In the genomic region with DNA sequence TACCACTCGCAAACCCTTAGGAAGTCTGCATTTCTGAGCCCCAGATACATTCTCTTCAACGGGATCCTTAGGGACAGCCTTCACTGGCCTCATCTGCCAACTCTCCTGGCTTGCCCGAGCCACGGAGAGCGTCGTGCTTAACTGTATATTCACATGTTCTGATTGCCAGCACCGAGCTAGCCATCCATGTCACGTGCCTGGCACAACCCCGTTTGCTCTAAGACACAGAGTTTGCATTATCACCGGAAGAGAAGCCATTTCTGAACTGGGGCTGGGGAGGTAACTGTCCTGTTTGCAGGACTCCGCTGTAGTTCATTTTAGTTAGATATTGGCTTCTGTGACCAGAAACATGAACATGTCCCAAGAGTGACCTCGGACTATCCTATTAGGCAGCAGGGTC, we compare ENCODE assay signal across 18 mouse cellular contexts. TPM values are rescaled to one million over a fixed set of nuclear protein-coding genes. Genes with fewer than 3 reads are reported as not detected.
DNase-seq lines count a peak whose midpoint lies in the region; ATAC-seq and TF ChIP-seq lines count a peak whose summit lies in the region.
"Had no signal": no experiment of that assay in that cellular context is flagged by ENCODE, and none has a peak within 500 bp of the region (broad histone marks: within the 10 kb centered on the region; RNA-seq: fewer than 3 reads in every experiment).

No protein-coding gene starts in this region.

- H3K36me3 ChIP-seq in forebrain, embryonic 10.5 days (replicated peaks) = peaks cover 8% of the 10 kb centered on the region
- H3K36me3 ChIP-seq in forebrain, embryonic 16.5 days (ENCODE audit: control insufficient read depth, insufficient read depth) = no peaks in the 10 kb centered on the region
- no peaks in the 10 kb centered on the region for H3K36me3 ChIP-seq in heart, postnatal 0 days (replicated peaks; ENCODE audit: control insufficient read depth, insufficient read depth, low read length)
- no peaks in the 10 kb centered on the region for H3K36me3 ChIP-seq in heart, adult 2 months (ENCODE audit: control insufficient read depth, insufficient read depth, low read length)
- H3K36me3 ChIP-seq in liver, embryonic 14.5 days (replicated peaks; ENCODE audit: control insufficient read depth, insufficient read depth, low read depth) = no peaks in the 10 kb centered on the region

- no peak for TF ChIP-seq EP300 in heart, postnatal 0 days (IDR thresholded peaks at IDR 0.05; ENCODE audit: low read depth)
- no peak for TF ChIP-seq EP300 in heart, adult 2 months (IDR thresholded peaks at IDR 0.05; ENCODE audit: insufficient read depth, low read depth, low read length)
- no peak for TF ChIP-seq EP300 in liver, embryonic 14.5 days (IDR thresholded peaks at IDR 0.05; ENCODE audit: low read depth)

- WGBS in forebrain, embryonic 10.5 days = 93% methylated on average over 12 of the region's 12 CpGs
- WGBS in forebrain, embryonic 16.5 days = 93% methylated on average over 12 of the region's 12 CpGs
- 75% methylated on average over 12 of the region's 12 CpGs for WGBS in heart, postnatal 0 days
- WGBS in heart, adult 2 months = 70% methylated on average over 12 of the region's 12 CpGs
- 61% methylated on average over 12 of the region's 12 CpGs for WGBS in bone marrow, adult 2 months
- WGBS in liver, embryonic 14.5 days (ENCODE audit: insufficient replicate concordance) = 53% methylated on average over 12 of the region's 12 CpGs

- no peak for TF ChIP-seq CTCF in heart, postnatal 0 days (IDR thresholded peaks at IDR 0.05; ENCODE audit: low read depth)
- TF ChIP-seq CTCF in heart, adult 2 months (IDR thresholded peaks at IDR 0.05) = no peak
- TF ChIP-seq CTCF in bone marrow, adult 2 months (IDR thresholded peaks at IDR 0.05; ENCODE audit: control insufficient read depth, insufficient read depth, low read length) = no peak
- no peak for TF ChIP-seq CTCF in liver, embryonic 14.5 days (IDR thresholded peaks at IDR 0.05; ENCODE audit: low read depth)

- H3K79me2 ChIP-seq in heart, adult 2 months (replicated peaks; ENCODE audit: control insufficient read depth, insufficient read depth, low read length) = no peaks in the 10 kb centered on the region

- DNase-seq in forebrain, embryonic 10.5 days (ENCODE audit: extremely low spot score, low spot score) = no peak
- no peak for DNase-seq in heart, postnatal 0 days (ENCODE audit: low spot score)
- no peak for DNase-seq in heart, adult 2 months
- DNase-seq in liver, embryonic 14.5 days (ENCODE audit: low read depth in 3 of 3, low spot score in 3 of 3) = no peak
- DNase-seq in cerebellum, adult 9-10 months = no peak
- DNase-seq in thymus, postnatal 14 days = no peak
- DNase-seq: adrenal gland, adult 2 months; cerebellum, adult 8-10 months; gastrocnemius, postnatal 14 days; kidney, adult 8-10 months; kidney, postnatal 4 days; retina, postnatal 1 day; thymus, adult 2 months had no signal

- intact Hi-C loops in heart, adult 2 months (cut with DNase I) = no loop called here

- no peak overlapping the region for H3K4me2 ChIP-seq in forebrain, embryonic 16.5 days (ENCODE audit: low read length)
- H3K4me2 ChIP-seq in heart, postnatal 0 days (ENCODE audit: low read depth, low read length) = no peak overlapping the region
- H3K4me2 ChIP-seq in liver, embryonic 14.5 days (ENCODE audit: low read depth) = peak overlapping the region; percentile 63
- H3K4me2 ChIP-seq: midbrain, embryonic 11.5 days had no signal

- 0 out of 2 replicates have a peak overlapping the region, but pooled peaks have one; percentile 3 for H3K27ac ChIP-seq in forebrain, embryonic 10.5 days
- no peak overlapping the region for H3K27ac ChIP-seq in forebrain, embryonic 16.5 days (ENCODE audit: low read length)
- 0 out of 2 replicates have a peak overlapping the region, but pooled peaks have one; percentile 6 for H3K27ac ChIP-seq in heart, postnatal 0 days (ENCODE audit: low read depth)
- no peak overlapping the region for H3K27ac ChIP-seq in heart, adult 2 months
- peak overlapping the region; percentile 46; the same call in 1 of the 2 replicates for H3K27ac ChIP-seq in bone marrow, adult 2 months (ENCODE audit: control insufficient read depth, insufficient read depth, low read depth, low read length, poor library complexity)
- peak overlapping the region; percentile 82 for H3K27ac ChIP-seq in liver, embryonic 14.5 days

- H3K4me1 ChIP-seq in forebrain, embryonic 10.5 days = peaks cover 59% of the 10 kb centered on the region
- H3K4me1 ChIP-seq in forebrain, embryonic 16.5 days (replicated peaks; ENCODE audit: control insufficient read depth, insufficient read depth, low read length) = peaks cover 17% of the 10 kb centered on the region
- H3K4me1 ChIP-seq in heart, postnatal 0 days (ENCODE audit: control insufficient read depth, insufficient read depth) = no peaks in the 10 kb centered on the region
- H3K4me1 ChIP-seq in heart, adult 2 months (ENCODE audit: control insufficient read depth, insufficient read depth, low read length) = peaks cover 5% of the 10 kb centered on the region
- peaks cover 9% of the 10 kb centered on the region for H3K4me1 ChIP-seq in bone marrow, adult 2 months (ENCODE audit: control insufficient read depth, insufficient read depth, low read length)
- peaks cover 61 to 67% of the 10 kb centered on the region in 2 experiments for H3K4me1 ChIP-seq in liver, embryonic 14.5 days (replicated peaks; ENCODE audit: control insufficient read depth in 2 of 2, insufficient read depth in 2 of 2, low read length in 1 of 2)

- no peak for ATAC-seq in forebrain, embryonic 16.5 days
- ATAC-seq in heart, postnatal 0 days (ENCODE audit: insufficient read depth, low read depth) = no peak
- no peak for ATAC-seq in liver, embryonic 14.5 days (ENCODE audit: insufficient read depth)
- ATAC-seq: CD4-positive, CD25-positive, alpha-beta regulatory T cell, adult 4 months; inflammation-experienced regulatory T-cells, adult 6 months had no signal

- H3K4me3 ChIP-seq in forebrain, embryonic 10.5 days = no peak overlapping the region
- no peak overlapping the region for H3K4me3 ChIP-seq in forebrain, embryonic 16.5 days (replicated peaks; ENCODE audit: low read length)
- H3K4me3 ChIP-seq in heart, postnatal 0 days (ENCODE audit: low read depth, low read length) = no peak overlapping the region
- no peak overlapping the region for H3K4me3 ChIP-seq in heart, adult 2 months
- H3K4me3 ChIP-seq in bone marrow, adult 2 months (replicated peaks; ENCODE audit: control insufficient read depth, low read depth, low read length) = no peak overlapping the region
- H3K4me3 ChIP-seq in liver, embryonic 14.5 days (ENCODE audit: insufficient read depth in 1 of 2, low read depth in 2 of 2, low read length in 2 of 2) = no peak overlapping the region

- H3K9me3 ChIP-seq in forebrain, embryonic 10.5 days = no peaks in the 10 kb centered on the region
- H3K9me3 ChIP-seq in forebrain, embryonic 16.5 days (ENCODE audit: control insufficient read depth, low read length) = no peaks in the 10 kb centered on the region
- H3K9me3 ChIP-seq in heart, postnatal 0 days (replicated peaks; ENCODE audit: control insufficient read depth, low read length) = no peaks in the 10 kb centered on the region
- H3K9me3 ChIP-seq in liver, embryonic 14.5 days (ENCODE audit: control insufficient read depth, low read length) = no peaks in the 10 kb centered on the region

- no peak overlapping the region for H3K9ac ChIP-seq in forebrain, embryonic 16.5 days (replicated peaks; ENCODE audit: low read depth, low read length)
- H3K9ac ChIP-seq in heart, postnatal 0 days (replicated peaks; ENCODE audit: low read depth, low read length) = no peak overlapping the region
- no peak overlapping the region for H3K9ac ChIP-seq in heart, adult 2 months (ENCODE audit: low read depth, low read length)
- peak overlapping the region; percentile 44 for H3K9ac ChIP-seq in liver, embryonic 14.5 days (replicated peaks)

- no peaks in the 10 kb centered on the region for H3K27me3 ChIP-seq in forebrain, embryonic 10.5 days (ENCODE audit: poor library complexity, severe bottlenecking)
- H3K27me3 ChIP-seq in forebrain, embryonic 16.5 days (replicated peaks; ENCODE audit: control insufficient read depth, insufficient read depth, low read length) = no peaks in the 10 kb centered on the region
- 0 out of 2 replicates have a peak, but pooled peaks cover 4% of the 10 kb centered on the region for H3K27me3 ChIP-seq in heart, postnatal 0 days (ENCODE audit: control insufficient read depth, insufficient read depth, low read length)
- no peaks in the 10 kb centered on the region for H3K27me3 ChIP-seq in heart, adult 2 months (ENCODE audit: control insufficient read depth, insufficient read depth, low read length)
- no peaks in the 10 kb centered on the region for H3K27me3 ChIP-seq in liver, embryonic 14.5 days (ENCODE audit: control insufficient read depth, insufficient read depth, low read length)

- TF ChIP-seq POLR2A in heart, adult 2 months (IDR thresholded peaks at IDR 0.05; ENCODE audit: insufficient read depth, low read depth, low read length) = no peak
- TF ChIP-seq POLR2A in bone marrow, adult 2 months (IDR thresholded peaks at IDR 0.05; ENCODE audit: borderline replicate concordance, control insufficient read depth, low read depth, low read length) = no peak

RNA-seq across cellular contexts. Expression of gene Plxnc1, which starts 21.8 kb away (rescaled TPM):
- 1.8 and 2.1 TPM in 2 replicates for polyA plus RNA-seq in forebrain, embryonic 10.5 days (2016; fragmentation: Nextera tagmentation; extraction: Ambion mirVana)
- polyA plus RNA-seq in forebrain, embryonic 16.5 days (2015; fragmentation: Nextera tagmentation; extraction: Ambion mirVana) = 9.5 and 11.1 TPM in 2 replicates
- 4.5 and 9.4 TPM in 2 replicates for total RNA-seq in heart, postnatal 0 days (2014; rRNA removed; ENCODE audit: low replicate concordance)
- 1.4 and 1.5 TPM in 2 replicates for polyA plus RNA-seq in heart, postnatal 0 days (2015; fragmentation: Nextera tagmentation; extraction: Ambion mirVana)
- 1 to 10 TPM; 2.0 to 2.3 TPM for total RNA-seq in heart, adult 2 months (2021)
- polyA plus RNA-seq in heart, adult 2 months (2012; rRNA removed) = 0.84 and 1.3 TPM in 2 replicates
- 4.2 and 16.4 TPM in 2 replicates for polyA plus RNA-seq in bone marrow, adult 2 months (2011; ENCODE audit: insufficient read depth, insufficient read length, low replicate concordance, missing spikeins)
- 1.4 and 2.0 TPM in 2 replicates for polyA plus RNA-seq in liver, embryonic 14.5 days (2012; rRNA removed)
- polyA plus RNA-seq in liver, embryonic 14.5 days (2014; fragmentation: Nextera tagmentation; extraction: Ambion mirVana) = 2.1 and 2.5 TPM in 2 replicates

Comparison
In these comparisons a context has a peak if more than half of its experiments do, and no peak if none do; other contexts are left out.
1. H3K27ac ChIP-seq: peak in forebrain, embryonic 10.5 days (single experiment), heart, postnatal 0 days (single experiment), bone marrow, adult 2 months (single experiment) and liver, embryonic 14.5 days (single experiment); none in forebrain, embryonic 16.5 days (single experiment) and heart, adult 2 months (single experiment).